Mouse (Mus musculus): Measurements from ENCODE around the gene Mrpl24. TPM values are rescaled to one million over a fixed set of nuclear protein-coding genes. Genes with fewer than 3 reads are reported as not detected.
"Not testable (repeated sequence)": the region's sequence is repeated elsewhere in the genome, so short reads cannot be mapped to it uniquely, and the experiment has no call there.

The Mrpl24 gene
- polyA plus RNA-seq, 1 experiment from 2014 or later = 76.4 TPM

DNA sequence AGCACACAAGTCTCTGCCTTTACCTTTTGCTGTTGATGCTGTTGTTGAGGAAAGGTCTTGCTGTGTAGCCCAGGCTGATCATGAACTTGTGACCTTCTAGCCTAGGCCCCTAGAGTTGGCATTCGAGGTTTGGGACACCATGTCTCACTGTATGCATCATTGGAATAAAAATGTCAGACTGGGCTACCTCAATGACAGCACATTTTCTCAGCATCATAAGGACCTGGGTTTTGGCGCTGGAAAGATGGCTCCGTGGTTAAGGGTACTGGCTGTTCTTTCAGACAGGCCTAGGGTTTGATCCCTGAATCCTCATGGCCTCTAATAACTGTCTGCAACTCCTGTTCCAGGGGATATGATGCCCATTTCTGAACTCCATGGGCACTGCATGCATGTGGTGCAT is 19.5 kb upstream of the Mrpl24 start:
- Histone ChIP-seq H3K36me3 (no peaks in the 10 kb centered on the region), H3K27ac (no peak overlapping the region), H3K9ac (no peak overlapping the region), H3K4me3 (replicated peaks) (no peak overlapping the region), H3K4me2 (no peak overlapping the region), H3K9me3 (no peaks in the 10 kb centered on the region), H3K27me3 (replicated peaks) (no peaks in the 10 kb centered on the region), H3K4me1 (no peaks in the 10 kb centered on the region)
- 70% methylated on average over 3 of the region's 3 CpGs for WGBS
- no peak for ATAC-seq (ENCODE audit: insufficient read depth, low FRiP score, low read depth)

DNA sequence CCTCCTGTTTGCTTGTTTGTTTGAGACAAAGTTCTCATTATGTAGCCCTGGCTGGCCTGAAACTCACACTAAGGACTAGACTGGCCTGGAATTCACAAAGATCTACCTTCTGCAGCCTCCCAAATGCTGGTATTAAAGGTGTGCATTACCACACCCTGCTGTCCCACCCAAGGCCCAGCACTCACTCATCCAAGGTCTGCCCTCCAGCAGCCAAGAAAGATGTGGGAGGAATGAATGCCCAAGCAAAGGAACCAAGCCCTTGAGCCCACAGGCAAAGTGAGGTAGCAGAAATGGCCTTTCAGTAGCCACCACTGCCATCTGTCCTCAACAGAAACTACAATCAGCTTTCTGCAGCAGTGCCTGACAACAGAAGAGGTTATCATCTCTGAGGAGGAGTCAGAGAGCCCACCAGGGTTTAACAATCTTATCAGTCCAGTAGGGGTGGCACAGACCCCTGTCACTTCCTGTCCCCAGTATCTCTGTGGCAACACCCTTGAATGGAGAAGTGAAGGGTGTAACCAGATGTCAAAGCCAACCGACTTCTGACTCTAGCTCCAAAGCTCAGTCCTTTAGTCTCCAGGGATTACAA is 18.2 kb upstream of the Mrpl24 start:
- H3K9ac ChIP-seq = no peak overlapping the region
- 16% methylated on average over 1 of the region's 1 CpGs for WGBS
- no peak overlapping the region for H3K27ac ChIP-seq
- no peak overlapping the region for H3K4me3 ChIP-seq (replicated peaks)
- H3K27me3 ChIP-seq (replicated peaks) = no peaks in the 10 kb centered on the region
- no peak overlapping the region for H3K4me2 ChIP-seq
- H3K36me3 ChIP-seq = no peaks in the 10 kb centered on the region
- no peaks in the 10 kb centered on the region for H3K4me1 ChIP-seq
- ATAC-seq (ENCODE audit: insufficient read depth, low FRiP score, low read depth) = peak; percentile 36; the same call in 1 of the 2 replicates
- no peaks in the 10 kb centered on the region for H3K9me3 ChIP-seq

DNA sequence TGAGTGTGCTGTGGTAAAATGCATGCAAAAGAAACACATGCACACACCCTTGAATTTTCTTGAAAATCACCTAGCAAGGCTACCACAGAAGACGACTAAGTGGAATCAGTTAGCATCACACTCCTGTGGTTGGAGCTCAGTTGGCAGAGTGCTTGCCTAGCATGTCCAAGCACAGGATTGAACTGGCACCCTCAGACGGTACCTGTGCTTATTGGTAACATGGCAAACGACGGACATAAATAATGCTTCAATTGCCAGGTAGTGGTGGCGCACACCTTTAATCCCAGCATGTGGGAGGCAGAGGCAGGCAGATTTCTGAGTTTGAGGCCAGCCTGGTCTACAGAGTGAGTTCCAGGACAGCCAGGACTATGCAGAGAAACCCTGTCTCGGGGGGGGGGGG is 17.3 kb upstream of the Mrpl24 start:
- not testable (repeated sequence) for H3K27me3 ChIP-seq (replicated peaks); H3K27ac ChIP-seq; H3K9ac ChIP-seq; H3K4me1 ChIP-seq; H3K36me3 ChIP-seq; H3K9me3 ChIP-seq; ATAC-seq (ENCODE audit: insufficient read depth, low FRiP score, low read depth); H3K4me3 ChIP-seq (replicated peaks); H3K4me2 ChIP-seq
- WGBS = 82% methylated on average over 5 of the region's 6 CpGs

DNA sequence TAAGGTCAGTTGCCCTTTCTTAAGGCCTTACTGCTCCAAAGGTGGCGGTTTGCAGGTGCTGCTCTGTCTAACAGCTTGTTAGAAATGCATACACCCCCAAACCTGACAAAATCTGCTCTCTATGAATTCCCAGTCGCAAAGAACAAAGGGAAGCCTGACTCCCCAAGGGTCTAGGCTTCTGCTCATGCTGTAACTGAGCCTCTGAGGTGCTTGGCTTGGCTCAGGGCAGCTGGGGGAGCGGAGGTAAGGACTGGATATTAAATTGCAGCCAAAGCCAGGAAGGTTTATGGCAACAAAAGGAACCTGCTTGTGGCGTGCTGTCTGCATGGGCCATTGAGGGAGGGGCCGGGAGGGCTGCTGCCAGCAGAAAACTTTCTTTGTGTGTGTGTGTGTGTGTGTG is 15.5 kb upstream of the Mrpl24 start:
- Histone ChIP-seq H3K4me3 (replicated peaks) (no peak overlapping the region), H3K9ac (no peak overlapping the region), H3K27me3 (replicated peaks) (no peaks in the 10 kb centered on the region), H3K27ac (no peak overlapping the region), H3K9me3 (no peaks in the 10 kb centered on the region), H3K4me2 (no peak overlapping the region), H3K4me1 (peaks cover 13% of the 10 kb centered on the region), H3K36me3 (no peaks in the 10 kb centered on the region)
- no peak for ATAC-seq (ENCODE audit: insufficient read depth, low FRiP score, low read depth)
- 54% methylated on average over 5 of the region's 5 CpGs for WGBS

DNA sequence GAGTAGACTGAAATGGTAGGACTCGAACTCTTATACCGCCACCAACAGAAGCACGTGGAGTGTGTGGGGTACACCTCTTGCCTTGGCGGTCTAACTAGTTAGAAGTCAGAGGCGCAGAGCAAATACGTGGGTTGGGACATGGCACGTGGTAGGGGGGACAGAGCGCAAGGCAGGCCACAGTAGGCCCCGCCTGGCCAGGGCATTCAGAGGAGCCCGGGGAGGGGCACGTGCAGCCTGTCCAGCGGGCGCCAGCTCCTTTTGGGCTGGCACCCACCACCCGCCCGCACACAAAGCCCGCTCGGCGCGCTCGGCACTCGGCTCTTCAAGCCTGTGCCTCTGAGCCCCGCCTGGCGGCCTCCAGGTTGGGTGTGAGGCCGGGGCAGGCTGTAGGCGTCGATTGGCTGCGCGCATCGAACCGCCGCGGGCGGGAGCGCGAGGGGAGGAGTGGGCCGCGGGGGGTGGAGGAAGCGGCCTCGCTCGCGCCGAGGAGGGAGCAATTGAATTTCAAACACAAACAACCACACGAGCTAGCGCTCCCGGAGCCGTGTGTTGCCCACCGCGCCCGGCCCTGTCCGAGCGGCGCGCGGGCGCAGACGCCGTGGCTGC is 13.3 kb upstream of the Mrpl24 start, which contains the start of gene Hdgf:
Gene Hdgf (plus strand): TSS at position 442 of the 606 bp plus-strand sequence.
- no peaks in the 10 kb centered on the region for H3K27me3 ChIP-seq (replicated peaks)
- H3K9me3 ChIP-seq = no peaks in the 10 kb centered on the region
- peaks cover 34% of the 10 kb centered on the region for H3K4me1 ChIP-seq
- peak within 1 kb of the TSS; percentile 87 for H3K4me3 ChIP-seq (replicated peaks)
- peak within 1 kb of the TSS; percentile 97 for H3K27ac ChIP-seq
- ATAC-seq (ENCODE audit: insufficient read depth, low FRiP score, low read depth) = peak; percentile 93
- under 1% methylated on average over 52 of the region's 57 CpGs for WGBS
- H3K36me3 ChIP-seq = no peaks in the 10 kb centered on the region
- H3K4me2 ChIP-seq = peak within 1 kb of the TSS; percentile 77
- H3K9ac ChIP-seq = peak within 1 kb of the TSS; percentile 82

DNA sequence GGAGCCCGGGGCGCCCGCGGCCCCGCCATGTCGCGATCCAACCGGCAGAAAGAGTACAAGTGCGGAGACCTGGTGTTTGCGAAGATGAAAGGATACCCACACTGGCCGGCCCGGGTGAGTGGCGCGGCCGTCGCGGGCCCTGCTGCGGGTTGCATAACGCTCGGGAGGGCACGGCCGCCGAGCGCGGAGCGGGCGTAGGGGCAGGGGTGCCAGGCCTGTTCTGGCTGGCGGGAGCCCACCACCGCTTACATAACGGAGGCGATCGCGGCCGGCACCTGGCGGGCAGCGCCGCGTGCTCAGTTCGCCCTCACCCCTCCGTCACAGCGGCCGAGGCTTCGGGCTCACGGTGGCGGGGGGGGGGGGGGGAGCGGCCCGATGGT is 12.7 kb upstream of the Mrpl24 start:
- no peaks in the 10 kb centered on the region for H3K36me3 ChIP-seq
- peaks cover 37% of the 10 kb centered on the region for H3K4me1 ChIP-seq
- H3K9me3 ChIP-seq = no peaks in the 10 kb centered on the region
- peak overlapping the region; percentile 77 for H3K4me2 ChIP-seq
- ATAC-seq (ENCODE audit: insufficient read depth, low FRiP score, low read depth) = no peak
- under 1% methylated on average over 36 of the region's 47 CpGs for WGBS
- peak overlapping the region; percentile 87 for H3K4me3 ChIP-seq (replicated peaks)
- no peaks in the 10 kb centered on the region for H3K27me3 ChIP-seq (replicated peaks)
- H3K27ac ChIP-seq = peak overlapping the region; percentile 97
- peak overlapping the region; percentile 82 for H3K9ac ChIP-seq

DNA sequence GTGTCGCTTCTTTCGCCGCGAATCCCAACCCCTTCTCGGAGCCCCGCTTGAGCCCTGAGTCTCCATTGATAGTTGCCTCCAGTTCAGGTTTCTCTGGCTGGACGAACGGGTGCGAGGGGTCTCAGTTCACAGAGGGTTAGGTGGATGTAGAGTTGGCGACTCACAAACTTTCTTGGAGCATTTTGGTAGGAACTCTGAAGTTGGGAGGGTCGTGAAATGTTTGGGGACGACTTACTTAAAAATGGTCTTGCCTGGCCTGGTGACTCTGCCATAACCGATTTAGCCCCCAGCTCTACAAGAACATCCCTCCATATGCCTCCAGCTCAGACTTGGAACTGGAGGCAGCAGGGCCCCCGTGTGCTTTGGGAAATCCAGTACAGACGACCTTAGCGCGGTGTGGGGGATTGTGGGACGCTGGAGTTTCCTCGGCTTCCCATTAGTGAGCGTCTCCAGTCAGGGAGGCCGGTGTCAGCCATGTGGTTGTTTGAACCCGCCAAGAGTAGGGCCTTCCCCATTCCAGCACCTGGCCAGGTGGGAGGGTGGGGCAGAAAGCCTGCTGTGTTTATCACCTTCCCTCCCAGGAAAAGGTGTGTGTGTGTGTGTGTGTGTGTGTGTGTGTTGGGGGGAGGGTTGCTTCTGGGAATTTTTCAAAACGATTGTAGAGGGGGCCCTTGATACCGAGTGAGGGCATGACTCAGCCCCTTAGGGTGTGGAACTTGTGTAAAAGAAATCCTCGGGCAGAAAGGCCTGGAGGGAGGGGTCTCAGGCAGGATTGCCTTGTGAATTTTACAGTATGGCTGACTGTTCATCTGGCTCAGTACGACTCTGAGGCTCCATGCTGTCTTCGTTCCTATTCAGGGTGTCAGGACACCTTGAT is 12.1 kb upstream of the Mrpl24 start:
- peaks cover 37% of the 10 kb centered on the region for H3K4me1 ChIP-seq
- H3K4me2 ChIP-seq = peak overlapping the region; percentile 77
- WGBS = 0% methylated on average over 26 of the region's 27 CpGs
- H3K27ac ChIP-seq = peak overlapping the region; percentile 97
- peak overlapping the region; percentile 82 for H3K9ac ChIP-seq
- peak; percentile 23 for ATAC-seq (ENCODE audit: insufficient read depth, low FRiP score, low read depth)
- H3K27me3 ChIP-seq (replicated peaks) = no peaks in the 10 kb centered on the region
- H3K9me3 ChIP-seq = no peaks in the 10 kb centered on the region
- H3K36me3 ChIP-seq = no peaks in the 10 kb centered on the region
- H3K4me3 ChIP-seq (replicated peaks) = peak overlapping the region; percentile 87

DNA sequence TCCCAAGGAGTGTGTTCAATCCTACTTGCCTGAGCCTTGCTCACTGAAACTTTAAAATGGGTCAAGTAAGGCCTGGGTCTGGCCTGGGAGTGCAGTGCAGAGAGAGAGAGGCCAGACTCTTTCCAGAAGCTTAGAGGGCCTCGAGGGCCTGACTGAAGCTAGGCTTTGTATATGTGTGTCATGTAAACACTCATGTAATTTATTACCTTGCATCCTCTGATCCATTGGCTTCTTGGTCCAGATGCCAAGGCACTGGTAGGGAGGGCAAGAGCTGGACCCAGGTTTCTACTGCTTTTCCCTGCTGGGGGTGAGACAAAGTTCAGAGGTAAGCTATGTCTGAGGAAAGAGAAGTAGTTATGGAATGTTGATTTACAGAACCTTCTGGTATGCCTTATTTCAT is 11.4 kb upstream of the Mrpl24 start:
- Histone ChIP-seq H3K9me3 (no peaks in the 10 kb centered on the region), H3K9ac (peak overlapping the region; percentile 82), H3K27ac (peak overlapping the region; percentile 97), H3K4me2 (peak overlapping the region; percentile 77), H3K36me3 (0 out of 2 replicates have a peak, but pooled peaks cover 1% of the 10 kb centered on the region), H3K4me3 (replicated peaks) (peak overlapping the region; percentile 87), H3K4me1 (peaks cover 37% of the 10 kb centered on the region), H3K27me3 (replicated peaks) (no peaks in the 10 kb centered on the region)
- ATAC-seq (ENCODE audit: insufficient read depth, low FRiP score, low read depth) = no peak
- WGBS = 0% methylated on average over 1 of the region's 1 CpGs

DNA sequence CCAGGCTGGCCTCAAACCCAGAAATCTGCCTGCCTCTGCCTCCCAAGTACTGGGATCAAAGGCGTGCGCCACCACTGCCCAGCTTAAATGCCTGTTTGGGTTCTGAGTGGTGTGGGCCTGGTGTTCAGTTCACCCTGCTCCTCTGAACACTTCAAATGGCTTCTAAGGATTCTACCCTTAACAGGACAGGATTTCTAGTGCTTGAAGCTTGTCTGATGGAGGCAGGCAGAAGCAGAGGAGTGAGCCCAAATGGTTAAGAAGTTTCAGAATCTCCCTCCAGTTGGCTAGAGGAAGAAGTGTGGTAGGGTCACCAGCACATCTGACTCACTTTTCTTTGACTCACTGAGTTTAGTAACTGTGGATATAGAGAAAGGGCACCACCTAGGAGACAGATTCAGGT is 9.9 kb upstream of the Mrpl24 start:
- Histone ChIP-seq H3K4me3 (replicated peaks) (peak overlapping the region; percentile 32; the same call in 1 of the 2 replicates), H3K36me3 (peaks cover 16% of the 10 kb centered on the region), H3K9ac (no peak overlapping the region), H3K27ac (peak overlapping the region; percentile 97), H3K27me3 (replicated peaks) (no peaks in the 10 kb centered on the region), H3K4me2 (peak overlapping the region; percentile 77), H3K9me3 (no peaks in the 10 kb centered on the region), H3K4me1 (peaks cover 37% of the 10 kb centered on the region)
- WGBS = 76% methylated on average over 2 of the region's 2 CpGs
- no peak for ATAC-seq (ENCODE audit: insufficient read depth, low FRiP score, low read depth)

DNA sequence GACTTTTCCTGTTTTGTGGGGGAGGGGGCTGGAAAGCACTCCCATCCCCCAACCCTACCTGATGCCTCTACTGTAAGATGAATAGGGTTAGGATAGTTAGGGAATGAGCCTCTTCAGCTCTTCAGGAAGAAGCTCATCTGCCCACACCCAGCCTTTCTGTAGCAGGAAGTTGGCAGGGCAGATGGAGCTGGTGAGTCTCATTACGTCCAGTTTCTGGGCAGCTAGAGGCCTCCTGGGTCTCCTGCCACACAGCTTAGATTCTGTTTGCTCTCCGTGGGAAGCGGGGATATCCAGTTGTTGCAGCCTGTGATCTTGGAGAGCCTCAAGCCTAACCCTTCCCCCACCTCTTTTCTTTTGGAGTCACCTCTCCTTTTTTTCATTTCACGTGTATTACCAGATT is 9.4 kb upstream of the Mrpl24 start:
- H3K36me3 ChIP-seq = peaks cover 20% of the 10 kb centered on the region
- WGBS = 9% methylated on average over 4 of the region's 4 CpGs
- no peak for ATAC-seq (ENCODE audit: insufficient read depth, low FRiP score, low read depth)
- H3K4me2 ChIP-seq = peak overlapping the region; percentile 77
- no peaks in the 10 kb centered on the region for H3K27me3 ChIP-seq (replicated peaks)
- no peaks in the 10 kb centered on the region for H3K9me3 ChIP-seq
- peak overlapping the region; percentile 97 for H3K27ac ChIP-seq
- H3K9ac ChIP-seq = no peak overlapping the region
- peak overlapping the region; percentile 32 for H3K4me3 ChIP-seq (replicated peaks)
- peaks cover 37% of the 10 kb centered on the region for H3K4me1 ChIP-seq

DNA sequence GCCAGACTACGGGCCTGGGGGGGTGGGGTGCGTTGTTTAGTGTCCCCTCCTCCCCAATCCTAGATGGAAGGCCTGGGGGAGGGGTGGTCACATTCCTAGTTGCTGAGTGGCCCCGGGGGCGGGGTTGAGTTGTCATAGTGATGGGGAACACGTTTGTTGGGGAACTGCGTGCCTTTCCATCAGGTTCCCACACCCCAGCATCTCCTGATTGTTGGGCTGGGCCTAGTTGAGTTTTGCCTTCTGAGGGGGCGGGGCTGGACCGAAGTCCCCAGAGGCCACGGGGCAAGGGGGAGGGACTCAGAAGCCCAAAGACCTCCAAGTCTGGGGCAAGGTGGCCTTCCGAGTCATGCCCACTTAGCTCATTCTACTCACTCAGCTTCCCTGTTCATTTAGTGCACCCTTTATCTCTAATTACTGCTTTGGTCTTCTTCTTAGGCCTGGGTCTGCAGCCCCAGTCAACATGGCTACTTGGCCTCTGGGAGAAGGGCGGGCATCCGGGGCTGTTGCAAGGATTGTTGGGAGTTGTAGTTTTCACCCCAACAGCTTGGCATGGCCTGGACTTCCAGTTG is 8.6 kb upstream of the Mrpl24 start:
- peak; percentile 19; the same call in 1 of the 2 replicates for ATAC-seq (ENCODE audit: insufficient read depth, low FRiP score, low read depth)
- 7% methylated on average over 12 of the region's 12 CpGs for WGBS
- peaks cover 37% of the 10 kb centered on the region for H3K4me1 ChIP-seq
- H3K27me3 ChIP-seq (replicated peaks) = no peaks in the 10 kb centered on the region
- no peaks in the 10 kb centered on the region for H3K9me3 ChIP-seq
- H3K9ac ChIP-seq = no peak overlapping the region
- H3K27ac ChIP-seq = peak overlapping the region; percentile 97
- H3K4me2 ChIP-seq = peak overlapping the region; percentile 77
- peak overlapping the region; percentile 32 for H3K4me3 ChIP-seq (replicated peaks)
- peaks cover 27% of the 10 kb centered on the region for H3K36me3 ChIP-seq

Measured in stomach, embryonic 15.5 days (tissue).